Mouse (Mus musculus) spleen, postnatal 14 days (tissue): ENCODE data around the gene Oog1.
"Not testable (repeated sequence)": the region's sequence is repeated elsewhere in the genome, so short reads cannot be mapped to it uniquely, and the experiment has no call there.

Experiments
- DNase-seq, 2 experiments: peaks; one replicate each; pipeline ENCODE4 v3.0.0; 2021 to 2022; ENCODE audit warnings: low spot score in 2 of 2

The Oog1 gene

DNA sequence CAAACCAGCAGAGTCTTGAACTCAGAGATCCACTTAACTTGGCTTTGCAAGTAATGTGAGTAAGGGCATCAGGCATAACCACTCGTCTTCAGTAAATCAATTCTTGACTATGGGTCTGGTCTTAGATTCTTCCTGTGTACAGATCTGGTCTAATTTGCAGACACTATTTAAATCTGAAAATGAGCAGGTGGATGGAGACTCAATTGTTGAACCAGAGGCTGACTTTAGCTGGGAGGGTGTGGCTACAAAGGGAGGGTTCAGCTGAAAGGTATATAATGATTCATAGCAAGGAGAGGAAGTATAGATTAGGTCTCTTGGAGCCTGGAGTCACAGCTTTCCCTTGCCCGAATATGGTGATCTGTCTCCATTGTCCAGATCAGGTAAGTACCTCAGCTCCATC lies at the start of gene Oog1:
Oog1 (plus strand) TSS at position 301 of the 400 bp plus-strand sequence.
- DNase-seq = not testable (repeated sequence)

GRCm38 (mm10) chr12:87601388-87601787 lies 1.1 kb upstream of the Oog1 start:
- DNase-seq = not testable (repeated sequence)

GRCm38 (mm10) chr12:87618569-87618968 lies 16.1 kb downstream of the Oog1 start, which contains the start of gene Gm4027:
Gene Gm4027 (plus strand): TSS chr12:87618869.
- not testable (repeated sequence) for DNase-seq

GRCm38 (mm10) chr12:87644520-87644919 lies 42.0 kb downstream of the Oog1 start, which contains the start of gene Gm16381:
Gene Gm16381 (minus strand): TSS chr12:87644620.
- not testable (repeated sequence) for DNase-seq

DNA sequence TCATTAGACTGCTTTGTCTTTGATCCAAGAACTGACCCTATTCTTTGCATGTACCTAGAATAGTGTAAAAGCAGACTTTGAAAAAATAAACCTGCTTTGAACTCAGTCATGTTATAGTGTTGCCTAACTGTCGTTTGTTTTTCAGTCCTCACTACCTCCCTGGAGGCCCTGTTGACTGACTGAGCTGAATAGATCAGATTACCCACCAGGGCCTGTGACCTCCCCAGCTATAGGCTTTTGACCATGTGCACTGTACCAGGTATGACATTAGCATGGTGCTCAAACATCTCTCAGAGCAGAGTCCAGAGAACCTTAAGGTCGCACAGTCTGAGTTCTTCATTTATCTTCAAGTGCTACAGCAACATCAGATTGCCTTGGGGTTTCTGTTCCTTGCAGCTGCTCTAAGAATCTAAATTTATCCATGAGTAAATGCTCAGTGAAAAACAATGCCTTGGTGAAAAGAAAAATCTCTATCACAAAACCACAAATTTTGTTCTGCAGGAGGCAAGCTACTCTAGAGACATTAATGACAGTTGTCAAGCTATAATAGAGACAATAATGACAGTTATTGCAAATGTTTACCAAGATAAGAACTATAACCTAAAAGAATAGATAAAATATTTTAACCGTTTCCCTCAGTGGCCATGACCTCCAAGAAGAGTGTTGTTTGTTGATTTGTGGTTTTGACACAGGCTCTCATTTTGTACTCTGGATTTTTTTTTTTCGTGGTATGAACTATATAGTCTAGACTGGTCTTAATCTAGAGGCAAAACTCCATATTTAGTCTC lies 50.6 kb downstream of the Oog1 start:
- DNase-seq = not testable (repeated sequence)
